Mouse (Mus musculus) embryo, embryonic 10 days (tissue): Measurements from ENCODE around the gene Sdhc.
"Not testable (repeated sequence)": the region's sequence is repeated elsewhere in the genome, so short reads cannot be mapped to it uniquely, and the experiment has no call there.

Source experiments
- DNase-seq: peaks from one replicate; pipeline ENCODE4 v3.0.0-alpha.2; 2015; ENCODE audit warnings: low spot score

Gene Sdhc

GRCm38 (mm10) chr1:171079825-171080224, 70.6 kb downstream of the Sdhc start:
- DNase-seq, result not testable (repeated sequence)

- DNase-seq, result not testable (repeated sequence)
Observed at GRCm38 (mm10) chr1:171079345-171079744, 71.1 kb downstream of the Sdhc start.

- not testable (repeated sequence) for DNase-seq
Observed at GRCm38 (mm10) chr1:171078419-171078818, 72.0 kb downstream of the Sdhc start.

- DNase-seq, result not testable (repeated sequence)
Observed at GRCm38 (mm10) chr1:171077955-171078354, 72.4 kb downstream of the Sdhc start.

GRCm38 (mm10) chr1:171077192-171077591, 73.2 kb downstream of the Sdhc start:
- DNase-seq, result not testable (repeated sequence)
